Mouse (Mus musculus): Measurements from ENCODE around the gene Pxn.

The Pxn gene

GRCm38 (mm10) chr5:115506454-115507201 is at the start of gene Pxn:
Pxn (plus strand) TSS chr5:115506676.
- peak; percentile 82 for DNase-seq (ENCODE audit: low read depth)

GRCm38 (mm10) chr5:115458918-115459317 is 47.6 kb upstream of the Pxn start:
- no peak for DNase-seq (ENCODE audit: low read depth)

GRCm38 (mm10) chr5:115464408-115465115 is 41.9 kb upstream of the Pxn start:
- no peak for DNase-seq (ENCODE audit: low read depth)

GRCm38 (mm10) chr5:115465642-115466420 is 40.6 kb upstream of the Pxn start, which contains the start of gene Pla2g1b:
Pla2g1b (plus strand) TSS chr5:115466262.
- DNase-seq (ENCODE audit: low read depth) = no peak

- no peak for DNase-seq (ENCODE audit: low read depth)
Measured at GRCm38 (mm10) chr5:115469791-115470190, 36.7 kb upstream of the Pxn start.

- no peak for DNase-seq (ENCODE audit: low read depth)
Measured at GRCm38 (mm10) chr5:115470766-115471531, 35.5 kb upstream of the Pxn start.

GRCm38 (mm10) chr5:115473191-115473590 is 33.3 kb upstream of the Pxn start:
- DNase-seq (ENCODE audit: low read depth) = no peak

- DNase-seq (ENCODE audit: low read depth) = no peak
Measured at GRCm38 (mm10) chr5:115474174-115474828, 32.2 kb upstream of the Pxn start.

GRCm38 (mm10) chr5:115475337-115476106 is 31.0 kb upstream of the Pxn start:
- no peak for DNase-seq (ENCODE audit: low read depth)

GRCm38 (mm10) chr5:115476107-115476727 is 30.3 kb upstream of the Pxn start:
- DNase-seq (ENCODE audit: low read depth) = no peak

GRCm38 (mm10) chr5:115479561-115479960 is 26.9 kb upstream of the Pxn start:
- no peak for DNase-seq (ENCODE audit: low read depth)

GRCm38 (mm10) chr5:115480101-115480500 is 26.4 kb upstream of the Pxn start:
- DNase-seq (ENCODE audit: low read depth) = no peak

GRCm38 (mm10) chr5:115482390-115483265 is 23.8 kb upstream of the Pxn start:
- no peak for DNase-seq (ENCODE audit: low read depth)

GRCm38 (mm10) chr5:115483385-115483784 is 23.1 kb upstream of the Pxn start:
- DNase-seq (ENCODE audit: low read depth) = no peak

- DNase-seq (ENCODE audit: low read depth) = peak; percentile 92
Measured at GRCm38 (mm10) chr5:115483947-115484920, 22.2 kb upstream of the Pxn start, which contains the start of gene Sirt4. Sirt4 (minus strand) TSS chr5:115484725.

- DNase-seq (ENCODE audit: low read depth) = no peak
Measured at GRCm38 (mm10) chr5:115484996-115485395, 21.5 kb upstream of the Pxn start.

- DNase-seq (ENCODE audit: low read depth) = no peak
Measured at GRCm38 (mm10) chr5:115485489-115486205, 20.8 kb upstream of the Pxn start.
